8 mouse cellular contexts compared by ENCODE assay signal in the genomic region with DNA sequence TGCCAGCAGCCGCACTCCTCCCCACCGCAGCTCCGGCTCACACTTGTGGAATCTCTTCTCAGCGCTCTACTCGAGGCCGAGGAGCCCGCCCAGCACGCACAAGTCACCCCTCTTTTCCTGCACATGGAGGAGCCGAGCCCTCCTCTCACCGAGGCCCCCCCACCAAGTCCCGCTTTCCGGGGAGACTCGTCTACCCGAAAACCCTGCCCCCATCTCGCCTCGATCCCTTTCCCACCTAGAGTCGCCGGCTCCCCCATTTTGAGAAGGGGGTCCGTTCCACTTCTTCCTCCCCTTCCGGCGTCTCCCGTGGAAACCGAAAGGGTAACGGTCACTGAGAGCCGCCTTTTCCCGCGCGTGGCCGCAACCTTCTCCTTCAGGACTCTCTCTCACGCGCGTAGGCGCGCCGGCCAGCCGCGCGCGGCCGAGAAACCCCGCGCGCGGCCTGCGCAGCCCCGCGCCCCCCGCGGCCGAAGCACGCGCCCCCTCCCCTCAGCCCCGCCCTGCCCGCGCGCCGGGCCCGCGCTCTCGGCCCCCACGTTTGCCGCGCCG. TPM values are rescaled to one million over a fixed set of nuclear protein-coding genes. Genes with fewer than 3 reads are reported as not detected.
DNase-seq lines count a peak whose midpoint lies in the region; ATAC-seq and TF ChIP-seq lines count a peak whose summit lies in the region.

No protein-coding gene starts in this region.

- H3K4me3 ChIP-seq in neural tube, embryonic 11.5 days (ENCODE audit: low read depth, low read length): peak overlapping the region; percentile 59
- H3K4me3 ChIP-seq in intestine, embryonic 14.5 days (ENCODE audit: low read depth, low read length): peak overlapping the region; percentile 57
- peak overlapping the region; percentile 66 for H3K4me3 ChIP-seq in lung, embryonic 16.5 days (ENCODE audit: low read length)
- peak overlapping the region; percentile 87 for H3K4me3 ChIP-seq in small intestine, adult 2 months (ENCODE audit: low read depth, low read length)

- H3K9ac ChIP-seq in neural tube, embryonic 11.5 days (ENCODE audit: low read length): peak overlapping the region; percentile 63
- H3K9ac ChIP-seq in intestine, embryonic 14.5 days (ENCODE audit: low read length): peak overlapping the region; percentile 66
- H3K9ac ChIP-seq in lung, embryonic 16.5 days (ENCODE audit: low read length): peak overlapping the region; percentile 80

- TF ChIP-seq POLR2A in small intestine, adult 2 months (IDR thresholded peaks at IDR 0.05; ENCODE audit: low read depth, low read length): no peak

- peak; percentile 20; the same call in 1 of the 2 replicates for ATAC-seq in neural tube, embryonic 11.5 days (ENCODE audit: insufficient read depth, low FRiP score, low TSS enrichment)
- peak; percentile 52 for ATAC-seq in erythroblast, adult 5-6 weeks (replicated peaks; ENCODE audit: low FRiP score, poor library complexity, severe bottlenecking)
- ATAC-seq in intestine, embryonic 14.5 days (replicated peaks; ENCODE audit: low FRiP score, low TSS enrichment, low read depth): peak; percentile 37
- peak; percentile 62 for ATAC-seq in lung, embryonic 16.5 days (ENCODE audit: low read depth)

- no peaks in the 10 kb centered on the region for H3K4me1 ChIP-seq in neural tube, embryonic 11.5 days (ENCODE audit: control insufficient read depth, insufficient read depth, low read length)
- H3K4me1 ChIP-seq in intestine, embryonic 14.5 days (replicated peaks; ENCODE audit: control insufficient read depth, insufficient read depth, low read length): no peaks in the 10 kb centered on the region; the same call in 1 of the 2 replicates
- 0 out of 2 replicates have a peak, but pooled peaks cover 4% of the 10 kb centered on the region for H3K4me1 ChIP-seq in lung, embryonic 16.5 days (replicated peaks; ENCODE audit: control insufficient read depth, insufficient read depth, low read length)
- peaks cover 2% of the 10 kb centered on the region; the same call in 1 of the 2 replicates for H3K4me1 ChIP-seq in small intestine, adult 2 months (ENCODE audit: control insufficient read depth, insufficient read depth, insufficient read length, low read length)

- no peaks in the 10 kb centered on the region for H3K9me3 ChIP-seq in neural tube, embryonic 11.5 days (ENCODE audit: control insufficient read depth, low read length)
- no peaks in the 10 kb centered on the region for H3K9me3 ChIP-seq in intestine, embryonic 14.5 days (ENCODE audit: control insufficient read depth, low read length)
- no peaks in the 10 kb centered on the region for H3K9me3 ChIP-seq in lung, embryonic 16.5 days (ENCODE audit: control insufficient read depth, low read length)

- DNase-seq in neural tube, embryonic 11.5 days (ENCODE audit: low spot score): peak; percentile 29
- no peak for DNase-seq in neural tube, embryonic 10.5 days (ENCODE audit: extremely low spot score, low spot score)
- DNase-seq in adrenal gland, postnatal 10 days: peak; percentile 26
- peak; percentile 75 for DNase-seq in intestine, embryonic 14.5 days (ENCODE audit: low spot score)
- DNase-seq in urinary bladder, postnatal 36 days (ENCODE audit: low spot score in 2 of 2): no peak

- H3K27me3 ChIP-seq in neural tube, embryonic 11.5 days (ENCODE audit: control insufficient read depth, insufficient read depth, low read length): no peaks in the 10 kb centered on the region
- no peaks in the 10 kb centered on the region for H3K27me3 ChIP-seq in intestine, embryonic 14.5 days (replicated peaks; ENCODE audit: control insufficient read depth, insufficient read depth, low read length)
- H3K27me3 ChIP-seq in lung, embryonic 16.5 days (ENCODE audit: control insufficient read depth, insufficient read depth, low read depth, low read length): no peaks in the 10 kb centered on the region
- H3K27me3 ChIP-seq in small intestine, adult 2 months (ENCODE audit: control insufficient read depth, insufficient read depth, low read length): no peaks in the 10 kb centered on the region

- no peaks in the 10 kb centered on the region; the same call in 1 of the 2 replicates for H3K36me3 ChIP-seq in neural tube, embryonic 11.5 days (ENCODE audit: control insufficient read depth, insufficient read depth, low read length)
- peaks cover 17% of the 10 kb centered on the region for H3K36me3 ChIP-seq in intestine, embryonic 14.5 days (ENCODE audit: control insufficient read depth, insufficient read depth, low read length)
- peaks cover 11% of the 10 kb centered on the region; the same call in 1 of the 2 replicates for H3K36me3 ChIP-seq in lung, embryonic 16.5 days (ENCODE audit: control insufficient read depth, insufficient read depth, low read length)
- peaks cover 4% of the 10 kb centered on the region; the same call in 1 of the 2 replicates for H3K36me3 ChIP-seq in small intestine, adult 2 months (ENCODE audit: control insufficient read depth, insufficient read depth, low read length)

- TF ChIP-seq CTCF in small intestine, adult 2 months (IDR thresholded peaks at IDR 0.05; ENCODE audit: extremely low read depth, insufficient read length, insufficient replicate concordance, low read depth, low read length): no peak

- H3K4me2 ChIP-seq in neural tube, embryonic 11.5 days (ENCODE audit: low read depth): peak overlapping the region; percentile 43
- peak overlapping the region; percentile 51 for H3K4me2 ChIP-seq in intestine, embryonic 14.5 days (ENCODE audit: low read length)
- H3K4me2 ChIP-seq in lung, embryonic 16.5 days (ENCODE audit: low read depth, low read length): peak overlapping the region; percentile 51

- H3K27ac ChIP-seq in neural tube, embryonic 11.5 days (ENCODE audit: low read depth, low read length): peak overlapping the region; percentile 80
- H3K27ac ChIP-seq in intestine, embryonic 14.5 days (ENCODE audit: low read depth): peak overlapping the region; percentile 84
- peak overlapping the region; percentile 93 for H3K27ac ChIP-seq in lung, embryonic 16.5 days (ENCODE audit: low read length)
- no peak overlapping the region; the same call in none of the 2 replicates for H3K27ac ChIP-seq in small intestine, adult 2 months (ENCODE audit: insufficient read depth, low read depth, low read length)

- WGBS in neural tube, embryonic 11.5 days: 24% methylated on average over 32 of the region's 64 CpGs
- 9% methylated on average over 40 of the region's 64 CpGs for WGBS in intestine, embryonic 14.5 days
- WGBS in lung, embryonic 16.5 days: 8% methylated on average over 44 of the region's 64 CpGs
- WGBS in small intestine, adult 2 months: 15% methylated on average over 61 of the region's 64 CpGs

RNA-seq across cellular contexts. Expression of gene Suv39h1, which starts 0.6 kb away (rescaled TPM):
- 82.5 and 84.8 TPM in 2 replicates for polyA plus RNA-seq in neural tube, embryonic 11.5 days (2014; fragmentation: Nextera tagmentation; extraction: Ambion mirVana)
- total RNA-seq in adrenal gland, postnatal 10 days (2021): 10 to 100 TPM; 14.6 to 18.7 TPM
- 13.1 and 20.9 TPM in 2 replicates for total RNA-seq in erythroblast, adult 5-6 weeks (2015; ENCODE audit: low replicate concordance)
- total RNA-seq in erythroblast, adult 5-6 weeks (2017; ENCODE audit: low replicate concordance): 24.1 and 25.7 TPM in 2 replicates
- 59.7 and 61.8 TPM in 2 replicates for polyA plus RNA-seq in intestine, embryonic 14.5 days (2014; fragmentation: Nextera tagmentation; extraction: Ambion mirVana)
- polyA plus RNA-seq in lung, embryonic 16.5 days (2015; fragmentation: Nextera tagmentation; extraction: Ambion mirVana): 56.0 and 63.6 TPM in 2 replicates
- 4.5 and 9.2 TPM in 2 replicates for polyA plus RNA-seq in small intestine, adult 2 months (2012; rRNA removed)

RNA-seq across cellular contexts. Expression of gene Was, which starts 16.3 kb away (rescaled TPM):
- 0.19 and 0.32 TPM in 2 replicates for polyA plus RNA-seq in neural tube, embryonic 11.5 days (2014; fragmentation: Nextera tagmentation; extraction: Ambion mirVana)
- total RNA-seq in adrenal gland, postnatal 10 days (2021): 1 to 10 TPM; 3.8 to 4.5 TPM
- 24.4 and 27.2 TPM in 2 replicates for total RNA-seq in erythroblast, adult 5-6 weeks (2015; ENCODE audit: low replicate concordance)
- 19.1 and 27.3 TPM in 2 replicates for total RNA-seq in erythroblast, adult 5-6 weeks (2017; ENCODE audit: low replicate concordance)
- polyA plus RNA-seq in intestine, embryonic 14.5 days (2014; fragmentation: Nextera tagmentation; extraction: Ambion mirVana): 0.35 and 0.51 TPM in 2 replicates
- 0.70 and 0.79 TPM in 2 replicates for polyA plus RNA-seq in lung, embryonic 16.5 days (2015; fragmentation: Nextera tagmentation; extraction: Ambion mirVana)
- 2.9 and 6.0 TPM in 2 replicates for polyA plus RNA-seq in small intestine, adult 2 months (2012; rRNA removed)

RNA-seq across cellular contexts. Expression of gene Glod5, which starts 55.7 kb away (rescaled TPM):
- polyA plus RNA-seq in neural tube, embryonic 11.5 days (2014; fragmentation: Nextera tagmentation; extraction: Ambion mirVana): not detected in 2 replicates
- under 1 TPM in 1 of 2 experiments, not detected in 1; 0.84 TPM for total RNA-seq in adrenal gland, postnatal 10 days (2021)
- total RNA-seq in erythroblast, adult 5-6 weeks (2015; ENCODE audit: low replicate concordance): not detected in 2 replicates
- not detected in 2 replicates for total RNA-seq in erythroblast, adult 5-6 weeks (2017; ENCODE audit: low replicate concordance)
- polyA plus RNA-seq in intestine, embryonic 14.5 days (2014; fragmentation: Nextera tagmentation; extraction: Ambion mirVana): not detected in 2 replicates
- not detected in 2 replicates for polyA plus RNA-seq in lung, embryonic 16.5 days (2015; fragmentation: Nextera tagmentation; extraction: Ambion mirVana)
- polyA plus RNA-seq in small intestine, adult 2 months (2012; rRNA removed): 10.0 and 20.4 TPM in 2 replicates

RNA-seq across cellular contexts. Expression of gene Wdr13, which starts 58.7 kb away (rescaled TPM):
- 25.6 and 27.3 TPM in 2 replicates for polyA plus RNA-seq in neural tube, embryonic 11.5 days (2014; fragmentation: Nextera tagmentation; extraction: Ambion mirVana)
- total RNA-seq in adrenal gland, postnatal 10 days (2021): 10 to 100 TPM; 40.7 to 54.9 TPM
- 3.1 and 7.7 TPM in 2 replicates for total RNA-seq in erythroblast, adult 5-6 weeks (2015; ENCODE audit: low replicate concordance)
- total RNA-seq in erythroblast, adult 5-6 weeks (2017; ENCODE audit: low replicate concordance): 7.9 and 15.5 TPM in 2 replicates
- 23.3 and 27.0 TPM in 2 replicates for polyA plus RNA-seq in intestine, embryonic 14.5 days (2014; fragmentation: Nextera tagmentation; extraction: Ambion mirVana)
- 25.4 and 26.0 TPM in 2 replicates for polyA plus RNA-seq in lung, embryonic 16.5 days (2015; fragmentation: Nextera tagmentation; extraction: Ambion mirVana)
- 81.7 and 93.0 TPM in 2 replicates for polyA plus RNA-seq in small intestine, adult 2 months (2012; rRNA removed)

Comparison
In these comparisons a context has a peak if more than half of its experiments do, and no peak if none do; other contexts are left out.
1. DNase-seq: peak in neural tube, embryonic 11.5 days (single experiment), adrenal gland, postnatal 10 days (single experiment) and intestine, embryonic 14.5 days (single experiment); none in neural tube, embryonic 10.5 days (single experiment) and urinary bladder, postnatal 36 days (0 of 2).
2. Peak in every context shown above with its lines, with median percentiles within 50 percentile points of each other: ATAC-seq, H3K4me2 ChIP-seq, H3K4me3 ChIP-seq and H3K9ac ChIP-seq.